22 mouse cellular contexts compared by ENCODE assay signal in genomic region chr12:103710405-103710804, GRCm38 (mm10). TPM values are rescaled to one million over a fixed set of nuclear protein-coding genes. Genes with fewer than 3 reads are reported as not detected.
A peak's percentile ranks its signal among the peaks of the same experiment; 100 is the strongest.
DNase-seq lines count a peak whose midpoint lies in the region; ATAC-seq and TF ChIP-seq lines count a peak whose summit lies in the region.
"Had no signal": no experiment of that assay in that cellular context is flagged by ENCODE, and none has a peak within 500 bp of the region (broad histone marks: within the 10 kb centered on the region; RNA-seq: fewer than 3 reads in every experiment).

No protein-coding gene starts in this region.

- no peak for ATAC-seq in embryonic facial prominence, embryonic 14.5 days (ENCODE audit: low read depth)
- no peak for ATAC-seq in midbrain, postnatal 0 days (ENCODE audit: low FRiP score)
- ATAC-seq in midbrain, embryonic 15.5 days (replicated peaks) = no peak

- no peak overlapping the region for H3K4me2 ChIP-seq in embryonic facial prominence, embryonic 14.5 days (ENCODE audit: low read depth, low read length)
- H3K4me2 ChIP-seq in midbrain, postnatal 0 days (ENCODE audit: low read depth, low read length, poor library complexity, severe bottlenecking) = no peak overlapping the region
- H3K4me2 ChIP-seq in midbrain, embryonic 15.5 days = no peak overlapping the region
- H3K4me2 ChIP-seq: hindbrain, embryonic 13.5 days; lung, embryonic 15.5 days; stomach, embryonic 15.5 days had no signal

- H3K4me1 ChIP-seq in embryonic facial prominence, embryonic 14.5 days (ENCODE audit: control insufficient read depth, insufficient read depth, low read length) = no peaks in the 10 kb centered on the region
- no peaks in the 10 kb centered on the region; the same call in 1 of the 2 replicates for H3K4me1 ChIP-seq in embryonic facial prominence, embryonic 10.5 days
- no peaks in the 10 kb centered on the region for H3K4me1 ChIP-seq in midbrain, postnatal 0 days (ENCODE audit: insufficient read depth, low read length)
- H3K4me1 ChIP-seq in midbrain, embryonic 15.5 days = no peaks in the 10 kb centered on the region
- H3K4me1 ChIP-seq: hindbrain, embryonic 13.5 days; lung, embryonic 15.5 days; stomach, embryonic 15.5 days had no signal

- peak; percentile 7 for DNase-seq in embryonic facial prominence, embryonic 14.5 days (ENCODE audit: low spot score)
- no peak for DNase-seq in embryonic facial prominence, embryonic 10.5 days (ENCODE audit: low spot score)
- DNase-seq in layer of hippocampus, adult 2 months (ENCODE audit: low spot score in 2 of 2) = no peak
- DNase-seq in layer of hippocampus, postnatal 25 days (ENCODE audit: extremely low spot score in 1 of 2, low spot score in 1 of 2) = no peak
- DNase-seq in midbrain, postnatal 0 days (ENCODE audit: low spot score) = no peak
- no peak for DNase-seq in right cerebral cortex, postnatal 25 days
- no peak for DNase-seq in left cerebral cortex, adult 11 months (ENCODE audit: low spot score)
- DNase-seq: adrenal gland, postnatal 25 days; cerebellum, postnatal 36 days; gastrocnemius, postnatal 36 days; kidney, adult 18-20 months; left cerebral cortex, postnatal 4 days; right cerebral cortex, postnatal 4 days; thymus, postnatal 14 days had no signal

- no peak overlapping the region for H3K4me3 ChIP-seq in embryonic facial prominence, embryonic 14.5 days (ENCODE audit: low read depth, low read length)
- H3K4me3 ChIP-seq in embryonic facial prominence, embryonic 10.5 days = no peak overlapping the region
- no peak overlapping the region for H3K4me3 ChIP-seq in layer of hippocampus, adult 2 months
- no peak overlapping the region for H3K4me3 ChIP-seq in midbrain, postnatal 0 days (ENCODE audit: low read depth, low read length)
- no peak overlapping the region for H3K4me3 ChIP-seq in midbrain, embryonic 15.5 days
- H3K4me3 ChIP-seq: hindbrain, embryonic 13.5 days; lung, embryonic 15.5 days; midbrain, embryonic 10.5 days; stomach, embryonic 15.5 days had no signal

- no peaks in the 10 kb centered on the region for H3K36me3 ChIP-seq in embryonic facial prominence, embryonic 14.5 days (ENCODE audit: control insufficient read depth, insufficient read depth, low read length)
- H3K36me3 ChIP-seq in embryonic facial prominence, embryonic 10.5 days (replicated peaks) = no peaks in the 10 kb centered on the region
- H3K36me3 ChIP-seq in midbrain, postnatal 0 days (ENCODE audit: insufficient read depth, low read length) = no peaks in the 10 kb centered on the region
- no peaks in the 10 kb centered on the region for H3K36me3 ChIP-seq in midbrain, embryonic 15.5 days (replicated peaks)
- H3K36me3 ChIP-seq: hindbrain, embryonic 13.5 days; lung, embryonic 15.5 days; midbrain, embryonic 10.5 days; stomach, embryonic 15.5 days had no signal

- H3K27ac ChIP-seq in embryonic facial prominence, embryonic 14.5 days (replicated peaks; ENCODE audit: low read depth, low read length) = no peak overlapping the region
- H3K27ac ChIP-seq in embryonic facial prominence, embryonic 10.5 days (replicated peaks) = no peak overlapping the region
- H3K27ac ChIP-seq in layer of hippocampus, adult 2 months = no peak overlapping the region
- H3K27ac ChIP-seq in midbrain, postnatal 0 days (ENCODE audit: low read depth, low read length) = no peak overlapping the region
- no peak overlapping the region for H3K27ac ChIP-seq in midbrain, embryonic 15.5 days
- H3K27ac ChIP-seq: hindbrain, embryonic 13.5 days; lung, embryonic 15.5 days; midbrain, embryonic 10.5 days; stomach, embryonic 15.5 days had no signal

- H3K9ac ChIP-seq in embryonic facial prominence, embryonic 14.5 days (ENCODE audit: low read depth, low read length) = no peak overlapping the region
- no peak overlapping the region for H3K9ac ChIP-seq in midbrain, postnatal 0 days (replicated peaks; ENCODE audit: low read length, poor library complexity, severe bottlenecking)
- H3K9ac ChIP-seq in midbrain, embryonic 15.5 days = no peak overlapping the region
- H3K9ac ChIP-seq: hindbrain, embryonic 13.5 days; lung, embryonic 15.5 days; stomach, embryonic 15.5 days had no signal

- 72% methylated on average over 1 of the region's 1 CpGs for WGBS in embryonic facial prominence, embryonic 14.5 days
- 62% methylated on average over 1 of the region's 1 CpGs for WGBS in embryonic facial prominence, embryonic 10.5 days
- WGBS in midbrain, postnatal 0 days = 76% methylated on average over 1 of the region's 1 CpGs
- WGBS in midbrain, embryonic 15.5 days = 81% methylated on average over 1 of the region's 1 CpGs

- H3K27me3 ChIP-seq in embryonic facial prominence, embryonic 14.5 days (replicated peaks; ENCODE audit: control insufficient read depth, insufficient read depth, low read length) = no peaks in the 10 kb centered on the region
- no peaks in the 10 kb centered on the region for H3K27me3 ChIP-seq in embryonic facial prominence, embryonic 10.5 days (replicated peaks; ENCODE audit: low read depth, poor library complexity, severe bottlenecking)
- no peaks in the 10 kb centered on the region for H3K27me3 ChIP-seq in midbrain, postnatal 0 days (ENCODE audit: insufficient read depth, low read length)
- no peaks in the 10 kb centered on the region for H3K27me3 ChIP-seq in midbrain, embryonic 15.5 days (replicated peaks)
- H3K27me3 ChIP-seq: hindbrain, embryonic 13.5 days; lung, embryonic 15.5 days; stomach, embryonic 15.5 days had no signal

- peak; percentile 77 for TF ChIP-seq CTCF in layer of hippocampus, adult 2 months (conservative IDR thresholded peaks at IDR 0.05)
- TF ChIP-seq CTCF in midbrain, postnatal 0 days (IDR thresholded peaks at IDR 0.05) = peak; percentile 55

- no peaks in the 10 kb centered on the region for H3K9me3 ChIP-seq in embryonic facial prominence, embryonic 14.5 days (ENCODE audit: control insufficient read depth, low read length)
- no peaks in the 10 kb centered on the region for H3K9me3 ChIP-seq in embryonic facial prominence, embryonic 10.5 days
- H3K9me3 ChIP-seq in midbrain, postnatal 0 days (ENCODE audit: low read length) = no peaks in the 10 kb centered on the region
- H3K9me3 ChIP-seq in midbrain, embryonic 15.5 days = no peaks in the 10 kb centered on the region
- H3K9me3 ChIP-seq: hindbrain, embryonic 13.5 days; lung, embryonic 15.5 days; stomach, embryonic 15.5 days had no signal

RNA-seq across cellular contexts. Expression of gene Serpina1f, which starts 15.1 kb away (rescaled TPM):
- not detected in 2 replicates for polyA plus RNA-seq in embryonic facial prominence, embryonic 14.5 days (2014; fragmentation: Nextera tagmentation; extraction: Ambion mirVana)
- not detected in 2 replicates for polyA plus RNA-seq in embryonic facial prominence, embryonic 10.5 days (2016; fragmentation: Nextera tagmentation; extraction: Ambion mirVana)
- not detected for total RNA-seq in layer of hippocampus, adult 2 months (2021)
- not detected for total RNA-seq in layer of hippocampus, postnatal 25 days (2021)
- not detected in 2 replicates for total RNA-seq in midbrain, postnatal 0 days (2014; rRNA removed)
- not detected in 2 replicates for polyA plus RNA-seq in midbrain, postnatal 0 days (2015; fragmentation: Nextera tagmentation; extraction: Ambion mirVana)
- polyA plus RNA-seq in midbrain, embryonic 15.5 days (2015; fragmentation: Nextera tagmentation; extraction: Ambion mirVana) = not detected in 2 replicates
- total RNA-seq: adrenal gland, postnatal 25 days; gastrocnemius, postnatal 36 days; layer of hippocampus, adult 8-10 months; left cerebral cortex, postnatal 4 days had no signal
- polyA plus RNA-seq: frontal cortex, adult 2 months; heart, embryonic 14.5 days; hindbrain, embryonic 13.5 days; lung, embryonic 15.5 days; midbrain, embryonic 10.5 days; stomach, embryonic 15.5 days had no signal

RNA-seq across cellular contexts. Expression of gene Serpina16, which starts 34.5 kb away (rescaled TPM):
- polyA plus RNA-seq in embryonic facial prominence, embryonic 14.5 days (2014; fragmentation: Nextera tagmentation; extraction: Ambion mirVana) = not detected in 2 replicates
- not detected in 2 replicates for polyA plus RNA-seq in embryonic facial prominence, embryonic 10.5 days (2016; fragmentation: Nextera tagmentation; extraction: Ambion mirVana)
- total RNA-seq in layer of hippocampus, adult 2 months (2021) = not detected
- total RNA-seq in layer of hippocampus, postnatal 25 days (2021) = not detected
- not detected in 2 replicates for total RNA-seq in midbrain, postnatal 0 days (2014; rRNA removed)
- not detected in 2 replicates for polyA plus RNA-seq in midbrain, postnatal 0 days (2015; fragmentation: Nextera tagmentation; extraction: Ambion mirVana)
- polyA plus RNA-seq in midbrain, embryonic 15.5 days (2015; fragmentation: Nextera tagmentation; extraction: Ambion mirVana) = not detected in 2 replicates
- total RNA-seq: adrenal gland, postnatal 25 days; gastrocnemius, postnatal 36 days; layer of hippocampus, adult 8-10 months; left cerebral cortex, postnatal 4 days had no signal
- polyA plus RNA-seq: frontal cortex, adult 2 months; heart, embryonic 14.5 days; hindbrain, embryonic 13.5 days; lung, embryonic 15.5 days; midbrain, embryonic 10.5 days had no signal

RNA-seq across cellular contexts. Expression of gene Serpina6, which starts 53.4 kb away (rescaled TPM):
- 0.24 and 0.25 TPM in 2 replicates for polyA plus RNA-seq in embryonic facial prominence, embryonic 14.5 days (2014; fragmentation: Nextera tagmentation; extraction: Ambion mirVana)
- not detected in 2 replicates for polyA plus RNA-seq in embryonic facial prominence, embryonic 10.5 days (2016; fragmentation: Nextera tagmentation; extraction: Ambion mirVana)
- total RNA-seq in layer of hippocampus, adult 2 months (2021) = not detected
- not detected for total RNA-seq in layer of hippocampus, postnatal 25 days (2021)
- not detected in 2 replicates for total RNA-seq in midbrain, postnatal 0 days (2014; rRNA removed)
- polyA plus RNA-seq in midbrain, postnatal 0 days (2015; fragmentation: Nextera tagmentation; extraction: Ambion mirVana) = not detected in 2 replicates
- 1.2 TPM in 1 of 2 replicates, not detected in the other for polyA plus RNA-seq in midbrain, embryonic 15.5 days (2015; fragmentation: Nextera tagmentation; extraction: Ambion mirVana)
- total RNA-seq: gastrocnemius, postnatal 36 days; layer of hippocampus, adult 8-10 months; left cerebral cortex, postnatal 4 days had no signal
- polyA plus RNA-seq: frontal cortex, adult 2 months; hindbrain, embryonic 13.5 days; midbrain, embryonic 10.5 days had no signal
